Mouse (Mus musculus) liver, embryonic 11.5 days (tissue): ENCODE results near the gene Ror1. TPM values are rescaled to one million over a fixed set of nuclear protein-coding genes. Genes with fewer than 3 reads are reported as not detected.

Experiments
- ATAC-seq: fragments of 200-750 bp; cut with Nextera tagmentation; replicated peaks from 2 replicates; pipeline ENCODE4 v1.8.0; 2017; ENCODE audit warnings: moderate number of reproducible peaks, mild to moderate bottlenecking, moderate TSS enrichment, moderate library complexity; ENCODE audit not compliant: low FRiP score
- DNase-seq: peaks from one replicate; pipeline ENCODE4 v3.0.0-alpha.2; 2017; ENCODE audit warnings: low spot score
- H3K27ac ChIP-seq: fragments of 300-500 bp; sonication (generic); 2 replicates; pipeline ENCODE4 v1.5.1; 2014; ENCODE audit warnings: mild to moderate bottlenecking, low read depth, low read length, control low read depth
- H3K27me3 ChIP-seq: fragments of 300-500 bp; sonication (generic); replicated peaks from 2 replicates; pipeline ENCODE4 v1.6.1; 2014; ENCODE audit warnings: low read length, mixed read lengths; ENCODE audit not compliant: control insufficient read depth, insufficient read depth
- H3K36me3 ChIP-seq: fragments of 300-500 bp; sonication (generic); 2 replicates; pipeline ENCODE4 v1.6.1; 2014; ENCODE audit warnings: mild to moderate bottlenecking, low read length, moderate library complexity, mixed read lengths; ENCODE audit not compliant: control insufficient read depth, insufficient read depth
- H3K4me1 ChIP-seq: fragments of 300-500 bp; sonication (generic); replicated peaks from 2 replicates; pipeline ENCODE4 v1.6.1; 2014; ENCODE audit warnings: low read length, mixed read lengths; ENCODE audit not compliant: control insufficient read depth, insufficient read depth
- H3K4me2 ChIP-seq: fragments of 300-500 bp; sonication (generic); 2 replicates; pipeline ENCODE4 v1.6.1; 2014; ENCODE audit warnings: mild to moderate bottlenecking, control low read depth, moderate library complexity
- H3K4me3 ChIP-seq: fragments of 300-500 bp; sonication (generic); 2 replicates; pipeline ENCODE4 v1.5.1; 2014; ENCODE audit warnings: low read depth, low read length, control low read depth
- H3K9ac ChIP-seq: fragments of 300-500 bp; sonication (generic); 2 replicates; pipeline ENCODE4 v1.6.1; 2014; ENCODE audit warnings: low read depth, low read length, control low read depth
- H3K9me3 ChIP-seq: fragments of 300-500 bp; sonication (generic); 2 replicates; pipeline ENCODE4 v1.6.1; 2016; ENCODE audit warnings: low read length, inconsistent platforms, mixed read lengths; ENCODE audit not compliant: control insufficient read depth
- WGBS: fragments of 180-500 bp; shearing (Covaris S2); extraction: QIAGEN DNeasy Blood & Tissue Kit; methylation state at CpG from one replicate; pipeline ENCODE4 v1.1.7; 2014; 5-methylcytosine and 5-hydroxymethylcytosine counted together
- polyA plus RNA-seq: library from polyadenylated mRNA; unstranded; fragments of >200 nt; fragmentation: Nextera tagmentation; extraction: Ambion mirVana; gene quantifications from 2 replicates; pipeline ENCODE4 v1.2.1, GENCODE M21; 2014

Ror1 gene
- polyA plus RNA-seq, 1 experiment from 2014 or later, result 4.1 TPM

DNA sequence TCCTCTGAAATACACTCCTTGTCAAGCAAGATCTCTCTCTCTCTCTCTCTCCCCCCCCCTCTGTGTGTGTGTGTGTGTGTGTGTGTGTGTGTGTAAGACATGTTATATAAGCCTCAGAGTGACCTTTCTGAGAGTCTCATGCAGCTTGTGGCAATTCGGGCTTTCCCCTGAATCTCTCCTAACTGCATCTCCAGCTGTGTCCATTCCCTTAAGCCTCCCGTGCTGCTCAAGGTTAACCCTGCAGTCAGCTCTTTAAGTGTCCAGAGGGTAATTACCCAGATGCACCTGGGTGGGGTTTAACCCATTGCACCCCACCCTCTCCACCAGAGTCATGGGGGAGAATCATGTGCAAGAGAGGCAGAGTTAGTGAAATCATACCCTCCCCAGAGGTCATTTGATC is 105.7 kb downstream of the Ror1 start:
- DNase-seq, result no peak
- H3K4me1 ChIP-seq, result no peaks in the 10 kb centered on the region
- no peak overlapping the region for H3K4me3 ChIP-seq
- H3K27ac ChIP-seq, result no peak overlapping the region
- no peaks in the 10 kb centered on the region for H3K27me3 ChIP-seq
- no peak overlapping the region for H3K4me2 ChIP-seq
- WGBS, result 54% methylated on average over 2 of the region's 2 CpGs
- H3K9ac ChIP-seq, result no peak overlapping the region
- H3K9me3 ChIP-seq, result no peaks in the 10 kb centered on the region
- no peaks in the 10 kb centered on the region for H3K36me3 ChIP-seq
- ATAC-seq, result no peak

DNA sequence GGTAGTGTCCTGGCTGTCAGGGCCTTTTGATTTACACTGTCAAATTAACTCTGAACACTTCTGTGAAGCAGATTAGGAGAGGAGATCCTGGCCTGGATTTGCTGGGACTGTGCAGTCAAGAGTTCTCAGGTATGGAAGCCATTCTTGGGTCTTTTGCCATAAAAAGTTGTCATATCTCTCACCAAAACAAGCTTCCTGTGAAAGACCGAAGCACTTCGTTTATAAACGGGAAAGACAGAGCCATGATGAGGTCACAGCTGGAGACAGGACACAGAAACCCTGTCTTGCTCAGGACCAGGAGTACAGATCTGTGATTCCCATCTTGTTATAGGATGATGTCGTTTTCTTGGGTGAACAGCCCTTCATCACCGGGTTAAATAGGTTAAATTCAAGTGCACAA is 107.5 kb downstream of the Ror1 start:
- Histone ChIP-seq H3K27me3 (no peaks in the 10 kb centered on the region), H3K9me3 (no peaks in the 10 kb centered on the region), H3K4me3 (no peak overlapping the region), H3K4me2 (no peak overlapping the region), H3K27ac (no peak overlapping the region), H3K4me1 (no peaks in the 10 kb centered on the region), H3K9ac (no peak overlapping the region), H3K36me3 (no peaks in the 10 kb centered on the region)
- DNase-seq (no peak), ATAC-seq (no peak)
- WGBS, result 63% methylated on average over 5 of the region's 5 CpGs

DNA sequence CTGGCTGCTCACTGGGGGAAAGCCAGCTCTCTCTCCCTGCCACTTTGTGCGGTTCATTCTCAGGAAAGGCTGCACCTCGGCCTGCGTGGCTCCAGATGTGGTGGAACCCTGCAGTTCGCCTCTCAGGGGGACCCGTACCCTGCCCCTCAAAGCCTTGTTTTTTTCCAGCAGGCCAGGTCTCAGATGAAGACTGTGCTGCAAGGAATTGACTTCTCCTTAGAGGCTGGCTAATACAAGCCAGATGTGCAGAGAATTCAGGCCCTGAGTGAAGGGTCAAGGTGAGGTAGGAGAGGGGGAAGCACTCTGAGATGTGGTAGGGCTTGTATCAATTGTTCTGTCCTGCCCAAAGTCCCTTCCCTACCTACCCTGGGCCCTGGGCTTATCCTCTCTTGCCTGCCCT is 108.1 kb downstream of the Ror1 start:
- no peak overlapping the region for H3K27ac ChIP-seq
- no peaks in the 10 kb centered on the region for H3K36me3 ChIP-seq
- H3K9ac ChIP-seq, result no peak overlapping the region
- DNase-seq (no peak), ATAC-seq (no peak)
- H3K4me3 ChIP-seq, result no peak overlapping the region
- H3K27me3 ChIP-seq, result no peaks in the 10 kb centered on the region
- 49% methylated on average over 5 of the region's 5 CpGs for WGBS
- H3K4me1 ChIP-seq, result no peaks in the 10 kb centered on the region
- H3K4me2 ChIP-seq, result no peak overlapping the region
- no peaks in the 10 kb centered on the region for H3K9me3 ChIP-seq

DNA sequence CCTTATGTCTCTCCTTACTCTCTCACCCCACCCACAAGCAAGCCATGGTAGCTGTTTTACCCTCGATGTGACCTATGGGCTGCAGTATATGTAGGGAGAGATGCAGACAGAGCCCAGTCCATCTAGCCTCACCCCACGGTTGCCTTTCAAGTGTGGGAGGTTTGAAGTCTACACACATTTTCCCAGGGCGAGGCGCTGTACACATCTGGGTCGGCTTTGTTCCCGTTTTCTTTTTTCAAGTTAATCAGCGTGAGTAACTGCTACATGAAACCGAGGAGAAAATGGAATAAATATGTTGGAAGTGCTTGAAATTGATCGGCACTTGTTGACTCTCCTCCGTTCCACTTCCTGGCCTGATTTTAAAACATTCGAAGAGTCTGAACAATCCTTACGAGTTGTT is 108.8 kb downstream of the Ror1 start:
- Histone ChIP-seq H3K4me1 (no peaks in the 10 kb centered on the region), H3K4me2 (no peak overlapping the region), H3K36me3 (no peaks in the 10 kb centered on the region), H3K27ac (no peak overlapping the region), H3K9ac (no peak overlapping the region), H3K9me3 (no peaks in the 10 kb centered on the region), H3K4me3 (no peak overlapping the region), H3K27me3 (no peaks in the 10 kb centered on the region)
- ATAC-seq, result no peak
- DNase-seq, result no peak
- WGBS, result 71% methylated on average over 12 of the region's 12 CpGs

DNA sequence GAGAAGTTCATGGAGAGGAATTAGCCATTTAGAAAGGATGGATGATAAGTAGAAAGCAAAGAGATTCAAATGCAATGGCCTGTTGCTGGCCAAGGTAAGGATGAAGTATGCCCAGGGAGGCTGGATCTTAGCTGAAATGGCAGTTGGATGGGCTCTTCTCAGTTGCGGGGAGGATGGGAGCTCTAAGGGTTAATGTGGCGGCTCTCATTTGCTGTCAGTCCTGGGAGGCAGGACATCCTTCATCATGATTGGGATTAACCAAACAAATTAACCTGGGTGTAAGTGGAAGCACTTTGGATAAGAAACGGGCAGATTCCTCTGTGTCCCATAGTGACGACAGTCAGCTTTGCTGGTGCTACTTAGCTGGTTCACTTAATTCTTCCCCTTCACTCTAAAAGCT is 112.5 kb downstream of the Ror1 start:
- Histone ChIP-seq H3K4me1 (no peaks in the 10 kb centered on the region), H3K36me3 (no peaks in the 10 kb centered on the region), H3K27me3 (no peaks in the 10 kb centered on the region), H3K9ac (no peak overlapping the region), H3K4me2 (no peak overlapping the region), H3K4me3 (no peak overlapping the region), H3K9me3 (no peaks in the 10 kb centered on the region), H3K27ac (no peak overlapping the region)
- WGBS, result 51% methylated on average over 4 of the region's 4 CpGs
- DNase-seq, result no peak
- no peak for ATAC-seq

DNA sequence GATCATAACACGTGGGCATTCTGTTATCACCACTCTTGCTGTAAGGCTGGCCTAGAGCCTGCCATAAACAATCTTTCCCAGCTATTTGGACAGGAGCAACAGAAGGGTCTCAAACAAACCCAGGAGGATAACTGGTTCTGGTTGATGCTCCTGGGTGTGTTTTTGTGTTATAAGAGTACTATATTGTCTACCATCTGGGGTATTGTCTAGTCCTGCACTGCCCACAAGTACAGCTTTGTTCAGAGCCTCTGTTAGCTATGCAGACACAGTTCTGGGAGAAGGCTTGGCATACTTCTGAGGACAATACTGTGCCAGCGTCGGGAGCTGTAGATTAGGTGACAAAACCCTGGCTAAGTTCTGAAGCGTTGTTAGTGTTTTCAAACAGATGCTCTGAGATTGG is 113.5 kb downstream of the Ror1 start:
- H3K9me3 ChIP-seq, result no peaks in the 10 kb centered on the region

DNA sequence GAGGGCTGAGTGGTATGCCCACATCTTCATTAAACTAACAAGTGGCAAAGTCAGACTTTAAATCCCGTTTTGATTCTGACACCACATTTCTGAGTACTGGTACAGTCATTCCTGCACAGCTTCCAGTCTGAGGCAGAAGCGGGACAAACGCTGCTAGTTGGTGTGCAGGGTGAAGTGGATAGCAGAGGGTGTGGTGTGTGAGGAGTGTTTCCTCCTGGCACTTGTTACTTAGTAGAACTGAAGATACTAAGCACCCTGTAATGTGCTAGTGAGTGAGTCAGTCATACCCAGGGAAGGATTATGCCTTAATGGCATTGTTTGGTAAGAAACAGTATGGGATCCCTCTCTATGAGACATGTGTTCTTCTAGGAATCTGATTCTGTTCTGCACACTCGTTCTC is 115.7 kb downstream of the Ror1 start:
- Histone ChIP-seq H3K9me3 (no peaks in the 10 kb centered on the region), H3K4me1 (0 out of 2 replicates have a peak, but pooled peaks cover 5% of the 10 kb centered on the region), H3K4me3 (no peak overlapping the region), H3K9ac (no peak overlapping the region), H3K4me2 (no peak overlapping the region), H3K27ac (no peak overlapping the region), H3K27me3 (no peaks in the 10 kb centered on the region), H3K36me3 (no peaks in the 10 kb centered on the region)
- WGBS, result 75% methylated on average over 4 of the region's 4 CpGs
- no peak for ATAC-seq
- no peak for DNase-seq

More for the DNA sequence above, 113.5 kb downstream of the Ror1 start:
- no peaks in the 10 kb centered on the region for H3K36me3 ChIP-seq
- DNase-seq, result no peak
- H3K9ac ChIP-seq, result no peak overlapping the region
- no peak overlapping the region for H3K27ac ChIP-seq
- ATAC-seq, result no peak
- H3K4me2 ChIP-seq, result no peak overlapping the region
- no peaks in the 10 kb centered on the region for H3K27me3 ChIP-seq
- H3K4me3 ChIP-seq, result no peak overlapping the region
- no peaks in the 10 kb centered on the region for H3K4me1 ChIP-seq
- WGBS, result 73% methylated on average over 4 of the region's 4 CpGs

DNA sequence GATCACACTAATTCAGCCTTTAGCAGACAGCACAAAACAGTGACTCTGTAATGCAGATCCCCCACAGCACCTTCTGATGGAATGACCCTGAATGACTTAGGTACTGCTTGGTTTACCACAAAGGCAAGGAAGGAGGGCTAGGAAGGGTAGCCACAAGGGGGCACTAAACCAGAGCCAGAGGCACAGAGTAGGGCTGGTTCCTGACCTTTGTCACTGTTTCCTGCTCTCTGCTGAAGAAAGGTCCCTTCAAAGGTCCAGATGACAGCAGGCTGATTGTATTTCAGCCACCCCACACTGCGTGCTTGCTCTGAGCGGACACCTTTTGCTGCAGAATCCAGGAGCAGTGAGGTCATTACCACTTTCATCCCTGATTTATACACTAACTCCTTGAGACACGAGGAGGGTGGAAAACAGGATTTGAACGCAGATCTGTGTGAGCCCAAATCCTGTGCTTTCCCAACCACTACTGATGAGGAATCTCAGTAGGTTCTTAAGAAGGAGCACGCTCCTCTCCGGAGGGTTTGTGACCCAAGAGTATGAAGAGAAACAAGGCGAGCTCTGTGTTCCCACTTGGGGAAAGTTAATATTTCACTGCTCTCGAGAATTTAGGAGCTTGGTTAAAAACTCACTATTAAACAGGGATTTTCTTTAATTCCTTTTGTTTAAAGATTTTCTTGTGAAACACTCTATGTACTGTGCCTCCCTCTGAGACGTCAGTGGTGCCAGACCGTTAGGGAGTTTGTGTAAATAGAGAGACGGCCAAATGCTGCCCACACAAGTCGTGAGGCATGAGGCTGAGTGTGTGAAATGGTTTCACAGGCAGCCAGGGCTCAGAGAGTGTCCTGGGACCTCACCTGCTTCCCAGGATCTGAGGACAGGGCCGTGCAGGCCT is 119.0 kb downstream of the Ror1 start:
- no peaks in the 10 kb centered on the region for H3K36me3 ChIP-seq
- no peaks in the 10 kb centered on the region for H3K27me3 ChIP-seq
- WGBS, result 62% methylated on average over 13 of the region's 13 CpGs
- no peaks in the 10 kb centered on the region for H3K9me3 ChIP-seq
- DNase-seq (no peak), ATAC-seq (peak; percentile 36)
- H3K4me2 ChIP-seq, result no peak overlapping the region
- H3K27ac ChIP-seq, result no peak overlapping the region
- 0 out of 2 replicates have a peak, but pooled peaks cover 5% of the 10 kb centered on the region for H3K4me1 ChIP-seq
- H3K9ac ChIP-seq, result no peak overlapping the region
- H3K4me3 ChIP-seq, result no peak overlapping the region

DNA sequence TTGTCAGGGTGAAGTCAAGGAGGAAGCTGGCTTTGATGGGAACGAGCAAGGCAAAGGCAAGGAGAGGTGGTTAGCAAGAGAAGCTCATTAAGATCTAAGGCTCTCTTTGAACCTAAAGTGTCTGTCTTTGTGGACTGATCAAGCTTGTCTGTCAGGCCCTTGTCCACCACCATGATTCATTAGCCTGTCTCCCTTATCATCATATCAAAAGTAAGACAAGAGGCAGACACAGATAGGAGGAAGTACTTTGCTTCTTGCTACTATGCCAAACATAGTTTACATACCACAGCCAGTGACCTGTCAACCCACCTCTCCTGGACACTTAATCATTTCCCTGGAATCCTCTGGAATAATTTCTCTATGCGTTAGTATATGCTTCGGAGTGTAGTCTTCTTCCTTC is 121.0 kb downstream of the Ror1 start:
- Histone ChIP-seq H3K36me3 (no peaks in the 10 kb centered on the region), H3K27ac (no peak overlapping the region), H3K9me3 (no peaks in the 10 kb centered on the region), H3K27me3 (no peaks in the 10 kb centered on the region), H3K4me3 (no peak overlapping the region), H3K4me1 (0 out of 2 replicates have a peak, but pooled peaks cover 5% of the 10 kb centered on the region), H3K4me2 (no peak overlapping the region), H3K9ac (no peak overlapping the region)
- ATAC-seq, result no peak
- WGBS, result 53% methylated on average over 3 of the region's 3 CpGs
- DNase-seq, result no peak
